Mouse (Mus musculus) embryonic facial prominence, embryonic 14.5 days (tissue): Measurements from ENCODE around the gene Mrpl55. TPM values are rescaled to one million over a fixed set of nuclear protein-coding genes. Genes with fewer than 3 reads are reported as not detected.
A peak's percentile ranks its signal among the peaks of the same experiment; 100 is the strongest.

Experiments
- ATAC-seq: fragments of 200-750 bp; cut with Nextera tagmentation; 2 replicates; pipeline ENCODE4 v1.8.0; 2017; ENCODE audit warnings: low read depth, moderate number of reproducible peaks, moderate TSS enrichment
- DNase-seq: peaks from one replicate; pipeline ENCODE4 v3.0.0-alpha.2; 2015; ENCODE audit warnings: low spot score
- H3K27ac ChIP-seq: fragments of 300-500 bp; sonication (generic); replicated peaks from 2 replicates; pipeline ENCODE4 v1.5.1; 2014; ENCODE audit warnings: low read depth, mild to moderate bottlenecking, low read length, moderate library complexity
- H3K27me3 ChIP-seq: fragments of 300-500 bp; sonication (generic); replicated peaks from 2 replicates; pipeline ENCODE4 v1.6.1; 2014; ENCODE audit warnings: low read length; ENCODE audit not compliant: control insufficient read depth, insufficient read depth
- H3K36me3 ChIP-seq: fragments of 300-500 bp; sonication (generic); 2 replicates; pipeline ENCODE4 v1.6.1; 2014; ENCODE audit warnings: low read length, mixed read lengths; ENCODE audit not compliant: control insufficient read depth, insufficient read depth
- H3K4me1 ChIP-seq: fragments of 300-500 bp; sonication (generic); 2 replicates; pipeline ENCODE4 v1.6.1; 2014; ENCODE audit warnings: antibody characterized with exemption, low read length; ENCODE audit not compliant: control insufficient read depth, insufficient read depth
- H3K4me2 ChIP-seq: fragments of 300-500 bp; sonication (generic); 2 replicates; pipeline ENCODE4 v1.6.1; 2014; ENCODE audit warnings: low read depth, mild to moderate bottlenecking, low read length, moderate library complexity, mixed read lengths
- H3K4me3 ChIP-seq: fragments of 300-500 bp; sonication (generic); 2 replicates; pipeline ENCODE4 v1.5.1; 2014; ENCODE audit warnings: low read depth, mild to moderate bottlenecking, low read length
- H3K9ac ChIP-seq: fragments of 300-500 bp; sonication (generic); 2 replicates; pipeline ENCODE4 v1.6.1; 2014; ENCODE audit warnings: low read depth, mild to moderate bottlenecking, low read length, moderate library complexity, mixed read lengths
- H3K9me3 ChIP-seq: fragments of 300-500 bp; sonication (generic); 2 replicates; pipeline ENCODE4 v1.6.1; 2016; ENCODE audit warnings: low read length; ENCODE audit not compliant: control insufficient read depth
- WGBS: fragments of 180-500 bp; shearing (Covaris S2); extraction: QIAGEN DNeasy Blood & Tissue Kit; methylation state at CpG from one replicate; pipeline ENCODE4 v1.1.7; 2014; 5-methylcytosine and 5-hydroxymethylcytosine counted together
- polyA plus RNA-seq: library from polyadenylated mRNA; unstranded; fragments of >200 nt; fragmentation: Nextera tagmentation; extraction: Ambion mirVana; gene quantifications from 2 replicates; pipeline ENCODE4 v1.2.1, GENCODE M21; 2014

Mrpl55 gene
- polyA plus RNA-seq, 1 experiment from 2014 or later = 81.9 TPM

GRCm38 (mm10) chr11:59182864-59183331, 19.4 kb upstream of the Mrpl55 start, which contains the start of gene Gjc2:
Gjc2 (minus strand) TSS chr11:59183213.
- Histone ChIP-seq H3K4me1 (no peaks in the 10 kb centered on the region), H3K4me3 (no peak within 1 kb of the TSS), H3K9me3 (no peaks in the 10 kb centered on the region)

GRCm38 (mm10) chr11:59183821-59184220, 18.5 kb upstream of the Mrpl55 start:
- no peak overlapping the region for H3K9ac ChIP-seq

More at GRCm38 (mm10) chr11:59182864-59183331, 19.4 kb upstream of the Mrpl55 start, which contains the start of gene Gjc2:
- Histone ChIP-seq H3K27ac (no peak within 1 kb of the TSS), H3K9ac (no peak within 1 kb of the TSS), H3K36me3 (peaks cover 36% of the 10 kb centered on the region), H3K4me2 (no peak within 1 kb of the TSS), H3K27me3 (peaks cover 21% of the 10 kb centered on the region)
- no peak for ATAC-seq
- WGBS = 15% methylated on average over 2 of the region's 3 CpGs
- DNase-seq = no peak

GRCm38 (mm10) chr11:59185490-59185889, 16.8 kb upstream of the Mrpl55 start:
- no peak overlapping the region for H3K27ac ChIP-seq
- DNase-seq = no peak
- no peak overlapping the region for H3K4me3 ChIP-seq
- no peaks in the 10 kb centered on the region for H3K4me1 ChIP-seq
- no peaks in the 10 kb centered on the region for H3K27me3 ChIP-seq
- H3K9ac ChIP-seq = no peak overlapping the region
- peaks cover 36% of the 10 kb centered on the region for H3K36me3 ChIP-seq
- no peaks in the 10 kb centered on the region for H3K9me3 ChIP-seq
- ATAC-seq = no peak
- 62% methylated on average over 5 of the region's 5 CpGs for WGBS
- H3K4me2 ChIP-seq = no peak overlapping the region

More at GRCm38 (mm10) chr11:59183821-59184220, 18.5 kb upstream of the Mrpl55 start:
- Histone ChIP-seq H3K36me3 (peaks cover 36% of the 10 kb centered on the region), H3K9me3 (no peaks in the 10 kb centered on the region), H3K4me1 (no peaks in the 10 kb centered on the region), H3K27me3 (peaks cover 11% of the 10 kb centered on the region), H3K27ac (no peak overlapping the region), H3K4me3 (no peak overlapping the region), H3K4me2 (no peak overlapping the region)
- peak; percentile 50 for DNase-seq
- WGBS = 33% methylated on average over 3 of the region's 3 CpGs
- ATAC-seq = 0 out of 2 replicates have a peak, but pooled peaks have one; percentile 42

- 77% methylated on average over 6 of the region's 6 CpGs for whole genome bisulfite sequencing
- DNase-seq = no peak
- no peak overlapping the region for H3K4me2 ChIP-seq
- ATAC-seq = no peak
- H3K9ac ChIP-seq = no peak overlapping the region
- no peak overlapping the region for H3K27ac ChIP-seq
- H3K4me3 ChIP-seq = no peak overlapping the region
- no peaks in the 10 kb centered on the region for H3K4me1 ChIP-seq
- H3K9me3 ChIP-seq = no peaks in the 10 kb centered on the region
- no peaks in the 10 kb centered on the region for H3K27me3 ChIP-seq
- H3K36me3 ChIP-seq = peaks cover 36% of the 10 kb centered on the region
Measured at GRCm38 (mm10) chr11:59187706-59188105, 14.6 kb upstream of the Mrpl55 start.

- Histone ChIP-seq H3K36me3 (0 out of 2 replicates have a peak, but pooled peaks cover 2% of the 10 kb centered on the region), H3K4me2 (peak overlapping the region; percentile 63), H3K9me3 (no peaks in the 10 kb centered on the region), H3K9ac (peak overlapping the region; percentile 78), H3K4me3 (peak overlapping the region; percentile 63), H3K27me3 (no peaks in the 10 kb centered on the region), H3K27ac (peak overlapping the region; percentile 85), H3K4me1 (no peaks in the 10 kb centered on the region)
- DNase-seq (no peak), ATAC-seq (peak; percentile 97)
- under 1% methylated on average over 19 of the region's 59 CpGs for WGBS
Measured at GRCm38 (mm10) chr11:59191231-59192058, 10.8 kb upstream of the Mrpl55 start.

- Histone ChIP-seq H3K9me3 (no peaks in the 10 kb centered on the region), H3K9ac (peak within 1 kb of the TSS; percentile 78), H3K4me2 (peak within 1 kb of the TSS; percentile 63), H3K36me3 (no peaks in the 10 kb centered on the region), H3K27ac (peak within 1 kb of the TSS; percentile 85), H3K27me3 (no peaks in the 10 kb centered on the region), H3K4me1 (no peaks in the 10 kb centered on the region), H3K4me3 (peak within 1 kb of the TSS; percentile 63)
- DNase-seq (peak; percentile 95), ATAC-seq (no peak)
- WGBS = 5% methylated on average over 13 of the region's 16 CpGs
Measured at GRCm38 (mm10) chr11:59192059-59192386, 10.3 kb upstream of the Mrpl55 start, which contains the start of gene Guk1. Guk1 (minus strand) TSS chr11:59192212.

GRCm38 (mm10) chr11:59196230-59196629, 6.1 kb upstream of the Mrpl55 start:
- ATAC-seq = no peak
- Histone ChIP-seq H3K9me3 (no peaks in the 10 kb centered on the region), H3K9ac (no peak overlapping the region), H3K4me2 (no peak overlapping the region), H3K4me3 (no peak overlapping the region), H3K27me3 (no peaks in the 10 kb centered on the region), H3K27ac (no peak overlapping the region), H3K36me3 (peaks cover 2% of the 10 kb centered on the region; the same call in 1 of the 2 replicates), H3K4me1 (peaks cover 3% of the 10 kb centered on the region; the same call in 1 of the 2 replicates)
- no peak for DNase-seq

- ATAC-seq = no peak
- Histone ChIP-seq H3K27ac (peak overlapping the region; percentile 68), H3K4me1 (peaks cover 7% of the 10 kb centered on the region; the same call in 1 of the 2 replicates), H3K9me3 (no peaks in the 10 kb centered on the region), H3K9ac (peak overlapping the region; percentile 81), H3K4me3 (peak overlapping the region; percentile 86), H3K4me2 (peak overlapping the region; percentile 95), H3K36me3 (peaks cover 25% of the 10 kb centered on the region), H3K27me3 (no peaks in the 10 kb centered on the region)
- WGBS = 33% methylated on average over 16 of the region's 16 CpGs
- no peak for DNase-seq
Measured at GRCm38 (mm10) chr11:59201216-59202002, 877 bp upstream of the Mrpl55 start.
